Mouse (Mus musculus): ENCODE results near the gene Pheta2. TPM values are rescaled to one million over a fixed set of nuclear protein-coding genes. Genes with fewer than 3 reads are reported as not detected.
"Not testable (repeated sequence)": the region's sequence is repeated elsewhere in the genome, so short reads cannot be mapped to it uniquely, and the experiment has no call there.

The Pheta2 gene
- polyA plus RNA-seq, 1 experiment: 1.5 TPM

- DNase-seq (ENCODE audit: low read depth): no peak
Observed at GRCm38 (mm10) chr15:82368851-82369250, 30.1 kb downstream of the Pheta2 start.

DNA sequence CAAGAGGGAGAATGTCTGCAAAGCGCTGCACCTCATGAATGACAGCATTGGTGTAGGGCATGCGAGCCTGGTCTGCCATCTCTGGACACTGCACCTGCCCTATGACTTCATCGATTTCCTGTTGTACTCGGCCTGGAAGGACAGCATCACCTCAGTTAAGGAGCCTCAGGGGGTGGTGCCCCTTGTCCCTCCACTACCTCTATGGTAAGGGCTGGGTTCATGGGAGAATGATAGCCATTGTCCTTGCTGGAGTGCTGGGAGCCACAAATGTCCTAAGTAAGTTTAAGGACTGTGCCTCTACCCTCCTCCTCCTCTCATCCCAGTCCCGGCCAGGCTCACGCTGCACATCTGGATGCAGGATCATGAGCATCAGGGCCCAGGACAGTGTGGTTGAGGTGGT, 33.7 kb downstream of the Pheta2 start:
- no peak for DNase-seq (ENCODE audit: low read depth)

- DNase-seq (ENCODE audit: low read depth): no peak
Observed at GRCm38 (mm10) chr15:82372991-82373390, 34.2 kb downstream of the Pheta2 start.

DNA sequence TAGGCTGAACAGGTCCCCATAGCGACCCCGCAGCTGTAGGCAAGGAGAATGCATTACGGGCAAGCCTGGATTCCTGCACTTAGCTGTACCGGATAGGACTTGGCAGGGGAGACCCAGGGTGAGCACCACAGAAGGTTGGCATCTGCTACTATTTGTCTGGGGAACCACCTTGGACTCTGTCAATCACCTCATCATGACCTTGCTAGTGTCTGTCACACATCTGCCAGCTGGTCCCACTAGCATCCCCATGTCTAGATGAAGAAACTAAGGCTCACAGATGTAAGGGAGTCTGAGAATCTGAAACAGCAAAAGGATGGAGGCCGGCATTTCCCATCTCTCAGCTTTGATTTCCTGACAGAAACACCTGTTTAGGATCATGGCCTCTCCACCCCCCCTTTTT, 35.7 kb downstream of the Pheta2 start:
- DNase-seq (ENCODE audit: low read depth): no peak

DNA sequence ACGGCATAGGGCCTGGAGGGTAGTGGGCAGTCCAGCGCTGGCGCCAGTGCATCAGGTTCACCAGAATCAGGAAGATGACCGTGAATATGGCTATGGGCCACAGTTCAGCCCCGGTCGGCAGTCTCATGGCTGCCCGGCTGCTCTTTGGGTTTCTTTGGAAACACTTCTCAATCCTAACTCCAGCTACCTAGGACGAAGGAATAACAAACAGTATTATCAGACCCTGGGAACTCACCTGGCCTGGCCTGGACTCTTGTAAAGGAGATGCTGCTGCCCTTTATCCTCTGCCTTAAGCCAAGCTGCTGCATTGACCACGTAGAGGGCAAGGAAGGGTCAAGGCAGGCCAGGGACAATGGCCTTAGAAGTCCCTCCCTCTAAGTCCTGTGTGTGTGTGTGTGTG, 37.1 kb downstream of the Pheta2 start:
- no peak for DNase-seq (ENCODE audit: low read depth)

- no peak for DNase-seq (ENCODE audit: low read depth)
Observed at GRCm38 (mm10) chr15:82376393-82377138, 37.8 kb downstream of the Pheta2 start.

- no peak for DNase-seq (ENCODE audit: low read depth)
Observed at GRCm38 (mm10) chr15:82377701-82378100, 39.0 kb downstream of the Pheta2 start.

- no peak for DNase-seq (ENCODE audit: low read depth)
Observed at GRCm38 (mm10) chr15:82378261-82379180, 39.8 kb downstream of the Pheta2 start.

DNA sequence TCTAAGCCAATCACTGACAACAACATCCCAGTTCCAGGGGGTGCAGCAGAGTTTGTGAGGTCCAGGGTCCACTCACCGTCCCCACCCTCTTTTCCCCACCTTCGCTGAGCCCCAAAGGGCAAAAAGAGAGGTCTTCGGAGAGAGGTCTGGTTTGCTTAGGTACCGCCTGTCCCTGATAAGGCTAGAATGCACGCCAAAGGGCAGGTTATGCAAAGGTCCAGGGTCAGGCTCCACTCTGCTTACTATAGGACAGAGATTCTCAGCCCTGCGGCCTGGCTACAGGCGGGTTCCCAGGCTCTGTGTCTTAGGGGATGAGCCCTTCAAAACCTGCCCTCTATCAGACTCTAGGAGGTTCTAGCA, 40.7 kb downstream of the Pheta2 start:
- no peak for DNase-seq (ENCODE audit: low read depth)

DNA sequence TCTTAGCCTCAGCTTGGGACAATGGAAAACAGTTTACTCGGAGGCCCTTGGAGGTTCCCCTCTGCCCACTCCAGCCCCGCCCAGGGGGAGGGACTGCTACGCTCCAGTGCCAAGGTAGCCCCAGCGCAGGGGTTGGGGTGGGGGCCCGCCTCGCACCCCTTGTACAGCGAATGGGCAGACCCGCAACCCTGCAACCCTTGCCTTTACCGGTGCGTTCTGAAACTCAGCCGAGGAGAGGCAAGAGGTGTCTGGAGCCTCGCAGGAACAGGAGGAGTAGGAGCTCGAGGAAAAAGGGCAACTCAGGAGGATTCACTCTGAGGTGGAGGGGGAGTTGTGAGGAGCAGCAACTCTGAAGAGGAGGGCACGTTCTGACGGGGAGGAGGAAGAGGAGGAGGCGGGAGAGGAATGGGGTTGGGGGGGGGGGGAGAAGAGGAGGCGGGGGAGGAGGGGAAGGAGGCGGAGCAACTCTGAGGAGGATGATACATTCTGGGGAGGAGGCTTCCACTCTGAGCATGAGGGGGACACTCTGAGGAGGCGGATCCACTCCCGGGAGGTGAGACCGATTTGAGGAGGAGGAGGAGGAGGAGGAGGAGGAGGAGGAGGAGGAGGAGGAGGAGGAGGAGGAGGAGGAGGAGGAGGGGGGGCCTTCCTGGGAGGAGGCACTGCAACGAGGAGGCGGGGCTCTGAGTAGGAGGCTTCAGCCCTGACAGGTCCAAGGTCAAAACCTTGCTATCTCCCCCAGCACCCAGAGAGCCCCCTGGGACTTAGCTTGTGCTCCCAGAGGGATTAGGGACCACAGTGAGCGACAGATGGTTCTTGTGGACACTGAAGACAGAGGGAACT, 41.4 kb downstream of the Pheta2 start, which contains the start of gene Cyp2d22:
Gene Cyp2d22, minus strand, starts transcription at position 390 of the 843 bp plus-strand sequence.
- DNase-seq (ENCODE audit: low read depth): no peak

DNA sequence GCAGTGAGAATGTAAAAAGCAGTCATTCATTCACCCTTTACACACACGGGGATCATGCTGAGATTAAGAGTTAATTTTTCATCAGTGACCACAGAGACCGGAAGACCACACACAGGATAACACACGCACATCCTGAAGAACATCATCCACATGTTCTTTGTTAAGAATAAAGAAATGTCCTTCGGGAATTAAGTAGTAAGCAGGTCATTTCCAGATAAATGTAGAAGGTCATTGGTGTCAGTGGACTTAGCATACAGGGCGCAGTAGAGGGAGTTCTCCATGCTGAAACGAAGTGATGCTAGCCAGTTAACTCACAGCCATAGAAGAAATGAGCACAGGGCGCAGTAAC, 41.9 kb downstream of the Pheta2 start:
- DNase-seq (ENCODE audit: low read depth): no peak

- DNase-seq (ENCODE audit: low read depth): no peak
Observed at GRCm38 (mm10) chr15:82382441-82382840, 43.7 kb downstream of the Pheta2 start.

DNA sequence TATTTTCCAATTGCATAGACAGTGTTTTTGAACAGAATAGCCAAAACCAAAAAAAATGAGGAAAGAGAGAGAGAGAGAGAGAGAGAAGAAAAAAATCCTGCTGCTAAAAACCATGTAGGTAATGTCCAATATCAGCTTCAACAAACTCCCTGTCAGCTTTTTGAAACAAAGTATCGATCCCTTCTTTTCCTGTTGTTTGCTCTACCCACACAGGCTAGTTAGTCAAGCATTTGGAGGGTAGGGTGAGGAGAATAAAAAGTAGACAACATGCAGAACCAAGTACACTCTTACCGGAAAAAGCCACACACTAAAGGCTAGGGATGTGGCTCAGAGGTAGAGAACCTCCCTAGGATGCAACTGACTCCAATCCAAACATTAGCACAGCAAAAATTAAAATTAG, 47.0 kb downstream of the Pheta2 start:
- no peak for DNase-seq (ENCODE audit: low read depth)

DNA sequence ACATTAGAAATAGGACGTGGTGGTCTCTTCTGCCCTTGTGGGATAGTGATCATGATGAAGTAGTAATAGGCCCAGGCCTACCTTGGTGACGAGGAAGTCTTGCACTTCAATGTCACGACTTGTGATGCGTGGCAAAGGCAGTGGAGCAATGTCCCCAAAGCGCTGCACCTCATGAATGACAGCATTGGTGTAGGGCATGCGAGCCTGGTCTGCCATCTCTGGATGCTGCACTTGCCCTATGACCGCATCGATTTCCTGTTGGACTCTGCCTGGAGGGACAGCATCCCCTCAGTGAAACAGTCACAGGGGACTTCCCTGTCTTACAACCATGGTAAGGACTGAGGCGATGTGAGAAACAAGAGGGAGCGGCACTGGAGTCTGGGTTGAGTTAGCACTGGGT, 51.2 kb downstream of the Pheta2 start:
- not testable (repeated sequence) for DNase-seq (ENCODE audit: low read depth)

DNA sequence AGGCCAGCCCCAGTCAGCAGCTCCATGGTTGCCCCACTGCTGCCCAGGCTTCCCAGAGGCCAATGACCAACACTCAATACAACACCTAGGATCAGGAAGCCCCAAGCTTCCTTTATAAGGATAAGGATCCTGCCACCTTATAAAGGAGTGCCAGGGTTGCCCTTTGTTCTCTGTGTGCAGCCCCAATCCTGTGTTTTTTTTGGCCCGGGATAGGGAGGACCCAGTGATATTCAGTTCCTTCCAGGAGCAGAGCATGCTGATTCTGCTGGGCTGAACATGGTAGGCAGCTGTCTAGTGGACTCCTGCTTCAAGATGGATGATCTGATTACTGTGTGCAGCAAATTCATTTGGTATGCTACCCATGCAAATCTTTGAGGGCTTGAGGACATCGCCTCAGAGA, 55.2 kb downstream of the Pheta2 start, which contains the start of gene Cyp2d11:
Gene Cyp2d11, minus strand, starts transcription at position 101 of the 400 bp plus-strand sequence.
- not testable (repeated sequence) for DNase-seq (ENCODE audit: low read depth)

Other genes starting within 250 kb of the Pheta2 start
- gene Ccdc134, start 211.0 kb upstream of the Pheta2 start, polyA plus RNA-seq (2012; rRNA removed): 11.7 and 16.5 TPM in 2 replicates
- gene Srebf2, start 191.8 kb upstream of the Pheta2 start, polyA plus RNA-seq (2012; rRNA removed): 135 and 139 TPM in 2 replicates
- 0.22 and 0.27 TPM in 2 replicates for gene Shisa8, start 126.1 kb upstream of the Pheta2 start, polyA plus RNA-seq (2012; rRNA removed)
- 0.19 and 0.61 TPM in 2 replicates for gene Tnfrsf13c, start 114.6 kb upstream of the Pheta2 start, polyA plus RNA-seq (2012; rRNA removed)
- 3.4 and 5.7 TPM in 2 replicates for gene Cenpm, start 94.2 kb upstream of the Pheta2 start, polyA plus RNA-seq (2012; rRNA removed)
- not detected in 2 replicates for gene 1500009C09Rik, start 86.5 kb upstream of the Pheta2 start, polyA plus RNA-seq (2012; rRNA removed)
- 1.2 and 1.3 TPM in 2 replicates for gene Sept3, start 64.0 kb upstream of the Pheta2 start, polyA plus RNA-seq (2012; rRNA removed)
- gene Wbp2nl, start 40.0 kb upstream of the Pheta2 start, polyA plus RNA-seq (2012; rRNA removed): 0.71 and 0.73 TPM in 2 replicates
- 123 and 151 TPM in 2 replicates for gene Naga, start within 50 bp of the Pheta2 start, polyA plus RNA-seq (2012; rRNA removed)
- gene Smdt1, start within 50 bp of the Pheta2 start, polyA plus RNA-seq (2012; rRNA removed): 228 and 229 TPM in 2 replicates
- gene Ndufa6, start 15.4 kb downstream of the Pheta2 start, polyA plus RNA-seq (2012; rRNA removed): 302 and 385 TPM in 2 replicates
- 31.0 and 34.7 TPM in 2 replicates for gene Cyp2d22, start 41.3 kb downstream of the Pheta2 start, polyA plus RNA-seq (2012; rRNA removed)
- not detected in 2 replicates for gene Cyp2d11, start 55.1 kb downstream of the Pheta2 start, polyA plus RNA-seq (2012; rRNA removed)
- gene Cyp2d10, start 68.3 kb downstream of the Pheta2 start, polyA plus RNA-seq (2012; rRNA removed): 0.14 and 1.6 TPM in 2 replicates
- gene Cyp2d9, start 94.5 kb downstream of the Pheta2 start, polyA plus RNA-seq (2012; rRNA removed): 0.62 and 0.72 TPM in 2 replicates
- not detected in 2 replicates for gene Cyp2d12, start 216.1 kb downstream of the Pheta2 start, polyA plus RNA-seq (2012; rRNA removed)